Mouse (Mus musculus) T-cell, adult 66 days (primary cell): ENCODE measurements around the gene Hist1h3h. TPM values are rescaled to one million over a fixed set of nuclear protein-coding genes. Genes with fewer than 3 reads are reported as not detected.

Experiments used
- total RNA-seq, 2 experiments: library from RNA; stranded (reverse); gene quantifications; 3 replicates in 1 of 2; 4 replicates in 1 of 2; pipeline ENCODE4 v1.2.4; 2023

The Hist1h3h gene
- 100 to 1,000 TPM in 1 of 2 experiments, 10 to 100 TPM in 1; 63.3 to 163 TPM for total RNA-seq

GRCm38 (mm10) chr13:21717397-21718357, at the start of gene Hist1h3h:
TSS of gene Hist1h3h (plus strand) at chr13:21717659.

GRCm38 (mm10) chr13:21677305-21677704, 40.2 kb upstream of the Hist1h3h start, which contains the start of gene Olfr1360:
TSS of gene Olfr1360 (minus strand) at chr13:21677405.

DNA sequence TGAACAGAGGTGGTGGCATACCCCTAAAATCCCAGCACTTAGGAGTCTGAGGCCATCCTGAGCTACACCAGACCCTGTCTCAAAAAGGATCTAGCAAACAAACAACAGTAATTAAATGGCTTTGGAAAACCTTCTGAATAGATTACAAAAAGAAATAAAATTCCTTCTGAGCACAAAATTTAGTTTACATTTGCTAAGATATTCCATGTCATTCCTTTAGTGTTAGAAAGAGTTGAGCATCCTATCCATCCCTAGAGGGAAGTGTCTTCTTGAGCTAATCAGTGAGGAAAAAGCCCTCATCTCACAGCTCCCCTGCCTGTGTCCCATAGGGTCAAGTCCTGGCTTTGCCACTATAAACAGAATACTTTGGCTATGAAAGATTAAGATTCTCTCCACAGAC, 19.6 kb upstream of the Hist1h3h start, which contains the start of gene Olfr1359:
Gene Olfr1359 (plus strand): TSS at position 301 of the 400 bp plus-strand sequence.

DNA sequence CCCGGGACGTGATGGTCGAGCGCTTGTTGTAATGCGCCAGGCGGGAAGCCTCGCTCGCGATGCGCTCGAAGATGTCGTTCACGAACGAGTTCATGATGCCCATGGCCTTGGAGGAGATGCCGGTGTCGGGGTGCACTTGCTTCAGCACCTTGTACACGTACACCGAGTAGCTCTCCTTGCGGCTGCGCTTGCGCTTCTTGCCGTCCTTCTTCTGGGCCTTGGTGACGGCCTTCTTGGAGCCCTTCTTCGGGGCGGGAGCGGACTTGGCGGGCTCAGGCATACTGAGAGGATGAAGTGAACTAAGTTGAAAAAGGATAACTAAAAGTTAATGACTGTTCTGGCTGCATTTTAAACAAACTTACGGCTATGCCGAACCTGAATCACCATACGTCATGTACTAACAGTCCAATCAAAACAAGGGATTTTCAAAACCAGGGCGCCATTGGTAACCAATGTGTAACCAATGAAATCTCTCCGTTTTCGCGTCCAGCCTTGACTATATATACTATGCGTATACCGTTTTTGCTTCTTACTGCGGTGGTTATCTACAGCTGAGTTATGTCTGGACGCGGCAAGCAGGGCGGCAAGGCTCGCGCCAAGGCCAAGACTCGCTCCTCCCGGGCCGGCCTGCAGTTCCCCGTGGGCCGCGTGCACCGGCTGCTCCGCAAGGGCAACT, 1.5 kb upstream of the Hist1h3h start, which contains the start of the genes Hist1h2bl and Hist1h2ai:
Gene Hist1h2bl (minus strand): TSS at position 280 of the 676 bp plus-strand sequence.
Gene Hist1h2ai (plus strand): TSS at position 559 of the 676 bp plus-strand sequence.

DNA sequence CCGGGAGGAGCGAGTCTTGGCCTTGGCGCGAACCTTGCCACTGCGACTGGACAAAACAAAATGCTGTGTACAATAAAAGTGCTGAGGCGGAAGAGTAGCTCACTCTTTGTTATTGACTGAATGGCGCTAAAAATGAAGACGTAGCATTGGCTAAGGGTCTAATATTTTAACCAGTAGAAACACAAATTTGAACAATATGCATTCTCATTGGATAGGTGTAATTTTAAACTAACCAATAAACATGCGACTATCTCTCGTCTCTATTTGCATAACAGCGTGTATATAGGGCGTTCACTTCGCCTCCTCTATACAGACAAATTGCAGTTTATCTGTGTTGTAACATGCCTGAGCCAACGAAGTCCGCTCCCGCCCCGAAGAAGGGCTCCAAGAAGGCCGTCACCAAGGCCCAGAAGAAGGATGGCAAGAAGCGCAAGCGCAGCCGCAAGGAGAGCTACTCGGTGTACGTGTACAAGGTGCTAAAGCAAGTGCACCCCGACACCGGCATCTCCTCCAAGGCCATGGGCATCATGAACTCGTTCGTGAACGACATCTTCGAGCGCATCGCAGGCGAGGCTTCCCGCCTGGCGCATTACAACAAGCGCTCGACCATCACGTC, 4.4 kb downstream of the Hist1h3h start, which contains the start of gene Hist1h2bm:
Gene Hist1h2bm (plus strand): TSS at position 288 of the 616 bp plus-strand sequence.

DNA sequence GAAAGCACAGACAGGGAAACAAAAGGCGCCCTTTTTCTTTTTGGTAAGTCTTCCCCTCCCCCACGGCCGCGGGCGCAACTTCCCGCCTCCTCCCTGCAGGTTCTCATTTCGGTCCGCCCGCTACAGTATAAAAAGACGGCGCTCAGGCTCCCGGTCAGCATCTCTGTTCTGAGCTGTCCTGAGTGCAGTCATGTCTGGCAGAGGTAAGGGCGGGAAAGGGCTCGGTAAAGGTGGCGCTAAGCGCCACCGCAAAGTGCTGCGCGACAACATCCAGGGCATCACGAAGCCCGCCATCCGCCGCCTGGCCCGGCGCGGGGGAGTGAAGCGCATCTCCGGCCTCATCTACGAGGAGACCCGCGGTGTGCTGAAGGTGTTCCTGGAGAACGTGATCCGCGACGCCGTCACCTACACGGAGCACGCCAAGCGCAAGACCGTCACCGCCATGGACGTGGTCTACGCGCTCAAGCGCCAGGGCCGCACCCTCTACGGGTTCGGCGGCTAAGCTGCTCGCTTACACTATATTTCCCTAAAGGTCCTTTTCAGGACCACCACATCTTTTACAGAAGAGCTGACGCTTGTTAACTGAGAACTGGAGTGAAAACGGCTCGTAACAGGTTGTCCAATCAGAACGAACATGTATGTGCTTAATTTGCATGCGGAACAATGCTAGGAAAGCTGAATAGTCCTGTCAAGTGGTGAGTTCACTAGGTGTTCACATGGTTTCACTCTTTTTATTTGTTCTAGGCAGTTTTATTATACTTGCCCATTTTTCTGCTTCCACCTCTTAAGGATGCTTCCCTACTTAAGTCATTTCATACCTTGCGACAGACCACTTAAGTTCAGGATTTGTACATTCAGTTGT, 17.7 kb downstream of the Hist1h3h start, which contains the start of gene Hist1h4j:
Gene Hist1h4j (plus strand): TSS at position 159 of the 862 bp plus-strand sequence.

DNA sequence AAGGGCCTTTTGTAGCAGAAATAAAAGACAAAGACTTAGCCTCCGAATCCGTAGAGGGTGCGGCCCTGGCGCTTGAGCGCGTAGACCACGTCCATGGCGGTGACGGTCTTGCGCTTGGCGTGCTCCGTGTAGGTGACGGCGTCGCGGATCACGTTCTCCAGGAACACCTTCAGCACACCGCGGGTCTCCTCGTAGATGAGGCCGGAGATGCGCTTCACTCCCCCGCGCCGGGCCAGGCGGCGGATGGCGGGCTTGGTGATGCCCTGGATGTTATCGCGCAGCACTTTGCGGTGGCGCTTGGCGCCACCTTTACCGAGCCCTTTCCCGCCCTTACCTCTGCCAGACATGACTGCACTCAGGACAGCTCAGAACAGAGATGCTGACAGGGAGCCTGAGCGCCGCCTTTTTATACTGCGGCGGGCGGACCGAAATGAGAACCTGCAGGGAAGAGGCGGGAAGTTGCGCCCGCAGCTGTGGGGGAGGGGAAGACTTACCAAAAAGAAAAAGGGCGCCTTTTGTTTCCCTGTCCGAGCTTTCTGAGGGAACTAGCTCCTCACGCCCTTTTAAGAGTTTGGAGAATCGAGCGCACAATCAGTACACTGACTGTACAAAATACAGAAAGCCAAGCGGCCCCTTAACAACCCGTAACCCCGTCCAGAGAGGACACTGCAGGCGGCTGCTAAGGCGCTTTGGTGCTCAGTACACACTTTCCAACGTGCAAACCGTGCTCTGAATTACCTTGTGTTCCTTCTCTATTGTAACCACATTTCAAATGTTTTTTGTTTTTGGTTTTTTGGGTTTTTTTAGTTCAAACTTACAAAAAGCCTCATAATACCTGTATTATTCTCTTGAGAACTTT, 32.9 kb downstream of the Hist1h3h start, which contains the start of gene Hist1h4k:
Gene Hist1h4k (minus strand): TSS at position 347 of the 859 bp plus-strand sequence.

DNA sequence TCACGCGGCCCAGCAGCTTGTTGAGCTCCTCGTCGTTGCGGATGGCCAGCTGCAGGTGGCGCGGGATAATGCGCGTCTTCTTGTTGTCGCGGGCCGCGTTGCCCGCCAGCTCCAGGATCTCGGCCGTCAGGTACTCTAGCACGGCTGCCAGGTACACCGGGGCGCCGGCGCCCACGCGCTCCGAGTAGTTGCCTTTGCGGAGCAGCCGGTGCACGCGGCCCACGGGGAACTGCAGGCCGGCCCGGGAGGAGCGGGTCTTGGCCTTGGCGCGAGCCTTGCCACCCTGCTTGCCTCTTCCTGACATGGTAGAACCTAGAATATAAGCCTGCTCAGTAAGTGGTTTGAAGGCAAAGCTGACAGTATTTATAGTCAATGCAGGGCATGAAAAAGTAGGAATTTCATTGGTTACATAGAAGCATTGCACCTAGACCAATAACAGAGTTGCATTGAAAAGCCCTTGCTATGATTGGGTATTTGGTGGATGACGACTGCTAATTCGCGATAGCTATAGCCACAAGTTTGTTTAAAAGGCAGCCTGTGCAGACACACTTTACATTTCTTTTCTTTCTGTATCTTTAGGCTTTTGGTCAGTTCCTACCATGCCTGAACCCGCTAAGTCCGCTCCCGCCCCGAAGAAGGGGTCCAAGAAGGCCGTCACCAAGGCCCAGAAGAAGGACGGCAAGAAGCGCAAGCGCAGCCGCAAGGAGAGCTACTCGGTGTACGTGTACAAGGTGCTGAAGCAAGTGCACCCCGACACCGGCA, 36.2 kb downstream of the Hist1h3h start, which contains the start of the genes Hist1h2ak and Hist1h2bn:
Gene Hist1h2ak (minus strand): TSS at position 304 of the 762 bp plus-strand sequence.
Gene Hist1h2bn (plus strand): TSS at position 600 of the 762 bp plus-strand sequence.

Other genes with a start within 250 kb of the Hist1h3h start
- not detected for gene Nkapl, start 249.2 kb upstream of the Hist1h3h start, total RNA-seq
- not detected for gene Zkscan4, start 238.8 kb upstream of the Hist1h3h start, total RNA-seq
- not detected for gene Gm10065, start 238.2 kb upstream of the Hist1h3h start, total RNA-seq
- gene AK157302, start 222.4 kb upstream of the Hist1h3h start, total RNA-seq, result 1 to 10 TPM; 4.4 to 5.9 TPM
- gene Gm11273, start 216.2 kb upstream of the Hist1h3h start, total RNA-seq, result 10 to 100 TPM; 10.6 to 15.1 TPM
- gene Zkscan8, start 186.5 kb upstream of the Hist1h3h start, total RNA-seq, result 10 to 100 TPM; 11.1 to 11.3 TPM
- gene Olfr1366, start 174.9 kb upstream of the Hist1h3h start, total RNA-seq, result not detected
- gene Olfr1535, start 157.8 kb upstream of the Hist1h3h start, total RNA-seq, result not detected
- not detected for gene Olfr1364, start 135.9 kb upstream of the Hist1h3h start, total RNA-seq
- not detected for gene Olfr1362, start 103.6 kb upstream of the Hist1h3h start, total RNA-seq
- not detected for gene Olfr11, start 75.1 kb upstream of the Hist1h3h start, total RNA-seq
- gene Olfr1361, start 54.3 kb upstream of the Hist1h3h start, total RNA-seq, result not detected
- not detected for gene Olfr1360, start 40.3 kb upstream of the Hist1h3h start, total RNA-seq
- gene Olfr1359, start 19.5 kb upstream of the Hist1h3h start, total RNA-seq, result not detected
- 100 to 1,000 TPM in 1 of 2 experiments, 10 to 100 TPM in 1; 41.0 to 101 TPM for gene Hist1h2bl, start 1.5 kb upstream of the Hist1h3h start, total RNA-seq
- gene Hist1h2ai, start 1.2 kb upstream of the Hist1h3h start, total RNA-seq, result 10 to 100 TPM; 69.0 to 85.5 TPM
- gene Hist1h2bm, start 4.4 kb downstream of the Hist1h3h start, total RNA-seq, result 10 to 100 TPM in 1 of 2 experiments, 1 to 10 TPM in 1; 9.3 to 35.0 TPM
- 10 to 100 TPM in 1 of 2 experiments, 1 to 10 TPM in 1; 9.9 to 32.0 TPM for gene Hist1h4j, start 17.4 kb downstream of the Hist1h3h start, total RNA-seq
- 100 to 1,000 TPM; 339 to 539 TPM for gene Hist1h4k, start 32.8 kb downstream of the Hist1h3h start, total RNA-seq
- 10 to 100 TPM; 34.6 to 52.1 TPM for gene Hist1h2ak, start 36.2 kb downstream of the Hist1h3h start, total RNA-seq
- gene Hist1h2bn, start 36.5 kb downstream of the Hist1h3h start, total RNA-seq, result 100 to 1,000 TPM in 1 of 2 experiments, 10 to 100 TPM in 1; 62.8 to 108 TPM
- gene Hist1h1b, start 63.0 kb downstream of the Hist1h3h start, total RNA-seq, result 10 to 100 TPM; 20.5 to 68.4 TPM
- gene Hist1h3i, start 65.7 kb downstream of the Hist1h3h start, total RNA-seq, result 100 to 1,000 TPM in 1 of 2 experiments, 10 to 100 TPM in 1; 89.3 to 207 TPM
- gene Hist1h2an, start 69.6 kb downstream of the Hist1h3h start, total RNA-seq, result 10 to 100 TPM in 1 of 2 experiments, 1 to 10 TPM in 1; 8.2 to 18.6 TPM
- gene Hist1h2bp, start 69.8 kb downstream of the Hist1h3h start, total RNA-seq, result 10 to 100 TPM; 22.1 to 55.1 TPM
- 100 to 1,000 TPM in 1 of 2 experiments, 10 to 100 TPM in 1; 85.1 to 138 TPM for gene Hist1h2bq, start 92.5 kb downstream of the Hist1h3h start, total RNA-seq
- gene Hist1h2ao, start 92.8 kb downstream of the Hist1h3h start, total RNA-seq, result 100 to 1,000 TPM; 104 to 232 TPM
- 100 to 1,000 TPM; 266 to 341 TPM for gene Hist1h4m, start 94.1 kb downstream of the Hist1h3h start, total RNA-seq
- 100 to 1,000 TPM in 1 of 2 experiments, 10 to 100 TPM in 1; 17.4 to 191 TPM for gene Hist1h4n, start 114.5 kb downstream of the Hist1h3h start, total RNA-seq
- gene Hist1h2ap, start 115.8 kb downstream of the Hist1h3h start, total RNA-seq, result 10 to 100 TPM; 52.5 to 94.4 TPM
- gene Hist1h2br, start 116.1 kb downstream of the Hist1h3h start, total RNA-seq, result 100 to 1,000 TPM in 1 of 2 experiments, 10 to 100 TPM in 1; 85.9 to 136 TPM
- gene Zfp184, start 227.4 kb downstream of the Hist1h3h start, total RNA-seq, result under 1 TPM; 0.36 to 0.67 TPM